13 mouse cellular contexts compared by ENCODE assay signal in the genomic region with DNA sequence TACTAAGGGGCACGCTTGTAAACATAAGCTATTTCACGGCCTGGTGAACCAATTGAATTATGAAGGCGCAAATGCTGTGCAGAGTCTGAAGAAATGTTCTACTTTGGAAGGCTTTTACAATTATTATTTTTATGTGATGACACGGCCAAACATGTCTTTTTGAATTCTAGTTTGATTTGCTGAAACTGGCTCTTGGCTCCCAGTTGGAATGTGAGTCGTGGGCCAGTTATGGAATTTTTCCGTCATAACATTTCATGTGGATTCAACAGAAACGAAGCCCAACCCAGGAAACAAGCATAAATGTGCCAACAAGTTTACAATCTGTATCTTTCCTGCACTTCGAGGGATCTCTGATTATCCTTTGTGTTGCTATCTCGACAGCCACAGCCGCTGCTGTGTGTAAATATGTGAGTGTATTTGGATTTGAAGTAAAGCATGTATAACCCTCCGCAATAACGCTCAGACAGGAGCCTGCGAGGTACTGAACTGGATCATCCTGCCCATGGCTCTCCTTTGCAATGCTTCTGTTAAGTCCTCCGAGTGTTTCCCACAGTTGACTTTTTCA.
DNase-seq lines count a peak whose midpoint lies in the region; ATAC-seq and TF ChIP-seq lines count a peak whose summit lies in the region.
"Had no signal": no experiment of that assay in that cellular context is flagged by ENCODE, and none has a peak within 500 bp of the region (broad histone marks: within the 10 kb centered on the region; RNA-seq: fewer than 3 reads in every experiment).

No protein-coding gene starts in this region.

- no peaks in the 10 kb centered on the region for H3K4me1 ChIP-seq in forebrain, postnatal 0 days (ENCODE audit: insufficient read depth)
- no peaks in the 10 kb centered on the region for H3K4me1 ChIP-seq in forebrain, embryonic 12.5 days
- H3K4me1 ChIP-seq in limb, embryonic 14.5 days (ENCODE audit: control insufficient read depth, insufficient read depth, low read length): peaks cover 3% of the 10 kb centered on the region; the same call in 1 of the 2 replicates
- H3K4me1 ChIP-seq in limb, embryonic 10.5 days: no peaks in the 10 kb centered on the region
- H3K4me1 ChIP-seq: hindbrain, embryonic 12.5 days had no signal

- WGBS in forebrain, postnatal 0 days: 77% methylated on average over 14 of the region's 14 CpGs
- WGBS in forebrain, embryonic 12.5 days: 94% methylated on average over 14 of the region's 14 CpGs
- WGBS in limb, embryonic 14.5 days: 71% methylated on average over 14 of the region's 14 CpGs
- WGBS in limb, embryonic 10.5 days: 93% methylated on average over 14 of the region's 14 CpGs

- H3K27ac ChIP-seq in forebrain, postnatal 0 days (ENCODE audit: low read depth, low read length): no peak overlapping the region
- no peak overlapping the region for H3K27ac ChIP-seq in forebrain, embryonic 12.5 days
- peak overlapping the region; percentile 5; the same call in 1 of the 2 replicates for H3K27ac ChIP-seq in limb, embryonic 14.5 days (replicated peaks; ENCODE audit: low read depth, low read length)
- H3K27ac ChIP-seq in limb, embryonic 10.5 days: no peak overlapping the region
- H3K27ac ChIP-seq: hindbrain, embryonic 12.5 days had no signal

- no peak overlapping the region for H3ac ChIP-seq in myocyte (ENCODE audit: control insufficient read depth, insufficient read length)

- DNase-seq in forebrain, postnatal 0 days: peak; percentile 2
- peak; percentile 53 for DNase-seq in limb, embryonic 14.5 days (ENCODE audit: low spot score)
- DNase-seq in limb, embryonic 10.5 days (ENCODE audit: low spot score): no peak
- peak; percentile 5 for DNase-seq in gastrocnemius, postnatal 14 days
- DNase-seq in MN1 (ENCODE audit: low spot score): no peak
- DNase-seq in cerebellum, postnatal 36 days: no peak
- DNase-seq: adrenal gland, postnatal 10 days; cerebellum, postnatal 10 days; kidney, adult 11 months; left cerebral cortex, postnatal 4 days had no signal

- no peak for TF ChIP-seq CTCF in forebrain, postnatal 0 days (IDR thresholded peaks at IDR 0.05; ENCODE audit: low read depth)

- TF ChIP-seq POLR2A in limb, embryonic 14.5 days (IDR thresholded peaks at IDR 0.05; ENCODE audit: borderline replicate concordance, extremely low read depth, insufficient read depth, insufficient read length): no peak
- TF ChIP-seq POLR2A in myocyte (IDR thresholded peaks at IDR 0.05; ENCODE audit: insufficient read length, low read depth): no peak

- no peaks in the 10 kb centered on the region for H3K79me2 ChIP-seq in myocyte (ENCODE audit: control insufficient read depth, insufficient read depth)

- no peak overlapping the region for H3K9ac ChIP-seq in forebrain, postnatal 0 days
- no peak overlapping the region for H3K9ac ChIP-seq in forebrain, embryonic 12.5 days
- H3K9ac ChIP-seq in limb, embryonic 14.5 days (ENCODE audit: low read depth, low read length, severe bottlenecking): no peak overlapping the region
- H3K9ac ChIP-seq: hindbrain, embryonic 12.5 days had no signal

- H3K4me2 ChIP-seq in forebrain, postnatal 0 days (ENCODE audit: low read depth): no peak overlapping the region
- H3K4me2 ChIP-seq in forebrain, embryonic 12.5 days: no peak overlapping the region
- no peak overlapping the region for H3K4me2 ChIP-seq in limb, embryonic 14.5 days (replicated peaks; ENCODE audit: low read depth, low read length, severe bottlenecking)
- H3K4me2 ChIP-seq in myocyte (ENCODE audit: low read depth): peak overlapping the region; percentile 18
- H3K4me2 ChIP-seq: hindbrain, embryonic 12.5 days had no signal

- no peak overlapping the region for H3K4me3 ChIP-seq in forebrain, postnatal 0 days (ENCODE audit: low read depth, low read length)
- H3K4me3 ChIP-seq in forebrain, embryonic 12.5 days (replicated peaks): no peak overlapping the region
- H3K4me3 ChIP-seq in limb, embryonic 14.5 days (replicated peaks; ENCODE audit: low read length): no peak overlapping the region
- no peak overlapping the region for H3K4me3 ChIP-seq in limb, embryonic 10.5 days
- H3K4me3 ChIP-seq in myocyte: no peak overlapping the region
- H3K4me3 ChIP-seq: hindbrain, embryonic 12.5 days had no signal

- intact Hi-C loops in gastrocnemius, postnatal 14 days (cut with DNase I; ENCODE audit: low total_unique reads): no loop called here

- no peaks in the 10 kb centered on the region for H3K9me3 ChIP-seq in forebrain, postnatal 0 days (ENCODE audit: low read length)
- no peaks in the 10 kb centered on the region for H3K9me3 ChIP-seq in forebrain, embryonic 12.5 days
- no peaks in the 10 kb centered on the region for H3K9me3 ChIP-seq in limb, embryonic 14.5 days (ENCODE audit: control insufficient read depth, low read length)
- H3K9me3 ChIP-seq in limb, embryonic 10.5 days (replicated peaks): no peaks in the 10 kb centered on the region
- H3K9me3 ChIP-seq: hindbrain, embryonic 12.5 days had no signal

- H3K36me3 ChIP-seq in forebrain, postnatal 0 days (ENCODE audit: insufficient read depth): no peaks in the 10 kb centered on the region
- H3K36me3 ChIP-seq in forebrain, embryonic 12.5 days (replicated peaks): no peaks in the 10 kb centered on the region
- H3K36me3 ChIP-seq in limb, embryonic 14.5 days (ENCODE audit: control insufficient read depth, insufficient read depth, low read length): no peaks in the 10 kb centered on the region
- H3K36me3 ChIP-seq in limb, embryonic 10.5 days: no peaks in the 10 kb centered on the region
- H3K36me3 ChIP-seq in myocyte (ENCODE audit: control insufficient read depth, insufficient read depth): no peaks in the 10 kb centered on the region
- H3K36me3 ChIP-seq: hindbrain, embryonic 12.5 days had no signal

- no peak for ATAC-seq in forebrain, postnatal 0 days
- no peak for ATAC-seq in forebrain, embryonic 12.5 days (ENCODE audit: low FRiP score)
- no peak for ATAC-seq in limb, embryonic 14.5 days (ENCODE audit: low FRiP score, low read depth)

- H3K27me3 ChIP-seq in forebrain, postnatal 0 days (ENCODE audit: insufficient read depth, low read length): no peaks in the 10 kb centered on the region
- H3K27me3 ChIP-seq in forebrain, embryonic 12.5 days: no peaks in the 10 kb centered on the region
- H3K27me3 ChIP-seq in limb, embryonic 14.5 days (ENCODE audit: control insufficient read depth, insufficient read depth, low read length): no peaks in the 10 kb centered on the region
- no peaks in the 10 kb centered on the region for H3K27me3 ChIP-seq in limb, embryonic 10.5 days (ENCODE audit: low read depth, poor library complexity, severe bottlenecking)
- no peaks in the 10 kb centered on the region for H3K27me3 ChIP-seq in myocyte (ENCODE audit: control insufficient read depth, insufficient read depth, insufficient read length)
- H3K27me3 ChIP-seq: hindbrain, embryonic 12.5 days had no signal

TF ChIP-seq in myocyte, 11 proteins besides CTCF, POLR2A, EP300 and RAD21:
- TF ChIP-seq USF1 (IDR thresholded peaks at IDR 0.05; ENCODE audit: low read depth) (no peak), TCF3 (IDR thresholded peaks at IDR 0.05; ENCODE audit: insufficient read length, low read depth) (no peak), CEBPB (IDR thresholded peaks at IDR 0.05; ENCODE audit: insufficient read depth, poor library complexity, severe bottlenecking) (no peak), TCF12 (IDR thresholded peaks at IDR 0.05; ENCODE audit: insufficient read depth, poor library complexity, severe bottlenecking) (no peak), POLR2AphosphoS2 (IDR thresholded peaks at IDR 0.05; ENCODE audit: insufficient read length, low read depth) (no peak), MAX (IDR thresholded peaks at IDR 0.05; ENCODE audit: low read depth) (no peak), E2F4 (IDR thresholded peaks at IDR 0.05; ENCODE audit: insufficient read depth) (no peak), SRF (IDR thresholded peaks at IDR 0.05; ENCODE audit: control insufficient read depth, insufficient read length, low read depth) (no peak), REST (IDR thresholded peaks at IDR 0.05; ENCODE audit: insufficient read depth, insufficient read length) (no peak), MYOD1 (IDR thresholded peaks at IDR 0.05; ENCODE audit: control insufficient read depth in 1 of 3, insufficient read length in 2 of 3, low read depth in 2 of 3) (no peak), MYOG (IDR thresholded peaks at IDR 0.05; ENCODE audit: control insufficient read depth in 1 of 3, insufficient read depth in 1 of 3, insufficient read length in 2 of 3, low read depth in 2 of 3) (no peak)

Comparison
In these comparisons a context has a peak if more than half of its experiments do, and no peak if none do; other contexts are left out.
1. DNase-seq: peak in forebrain, postnatal 0 days (single experiment), limb, embryonic 14.5 days (single experiment) and gastrocnemius, postnatal 14 days (single experiment); none in limb, embryonic 10.5 days (single experiment), MN1 (single experiment) and cerebellum, postnatal 36 days (0 of 2).